Mouse (Mus musculus): ENCODE results near the gene Ifit1bl2.

Ifit1bl2 gene

GRCm38 (mm10) chr19:34577121-34577520 is 63.4 kb downstream of the Ifit1bl2 start:
- in situ Hi-C loops (cut with MboI; ENCODE audit: low pct_unique_long_range_greater_than_20kb in 1 of 2, low sequenced_read_pairs in 2 of 2, unreplicated experiment in 1 of 2) = no loop called here

DNA sequence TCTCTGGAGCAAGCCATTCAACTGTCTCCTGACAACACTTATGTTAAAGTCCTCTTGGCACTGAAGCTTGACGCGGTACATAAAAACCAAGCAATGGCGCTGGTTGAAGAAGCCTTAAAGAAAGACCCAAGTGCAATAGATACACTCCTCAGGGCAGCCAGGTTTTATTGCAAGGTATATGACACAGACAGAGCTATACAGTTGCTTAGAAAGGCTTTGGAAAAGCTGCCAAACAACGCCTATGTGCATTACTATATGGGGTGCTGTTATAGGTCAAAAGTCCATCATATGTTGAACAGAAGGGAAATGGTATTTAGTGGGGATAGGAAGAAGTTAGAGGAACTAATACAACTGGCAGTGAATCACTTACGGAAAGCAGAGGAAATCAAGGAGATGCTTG is 66.9 kb downstream of the Ifit1bl2 start:
- in situ Hi-C loops (cut with MboI; ENCODE audit: low pct_unique_long_range_greater_than_20kb in 1 of 2, low sequenced_read_pairs in 2 of 2, unreplicated experiment in 1 of 2) = no loop called here

GRCm38 (mm10) chr19:34571080-34571479 is 69.5 kb downstream of the Ifit1bl2 start:
- in situ Hi-C loops (cut with MboI; ENCODE audit: low pct_unique_long_range_greater_than_20kb in 1 of 2, low sequenced_read_pairs in 2 of 2, unreplicated experiment in 1 of 2) = no loop called here

DNA sequence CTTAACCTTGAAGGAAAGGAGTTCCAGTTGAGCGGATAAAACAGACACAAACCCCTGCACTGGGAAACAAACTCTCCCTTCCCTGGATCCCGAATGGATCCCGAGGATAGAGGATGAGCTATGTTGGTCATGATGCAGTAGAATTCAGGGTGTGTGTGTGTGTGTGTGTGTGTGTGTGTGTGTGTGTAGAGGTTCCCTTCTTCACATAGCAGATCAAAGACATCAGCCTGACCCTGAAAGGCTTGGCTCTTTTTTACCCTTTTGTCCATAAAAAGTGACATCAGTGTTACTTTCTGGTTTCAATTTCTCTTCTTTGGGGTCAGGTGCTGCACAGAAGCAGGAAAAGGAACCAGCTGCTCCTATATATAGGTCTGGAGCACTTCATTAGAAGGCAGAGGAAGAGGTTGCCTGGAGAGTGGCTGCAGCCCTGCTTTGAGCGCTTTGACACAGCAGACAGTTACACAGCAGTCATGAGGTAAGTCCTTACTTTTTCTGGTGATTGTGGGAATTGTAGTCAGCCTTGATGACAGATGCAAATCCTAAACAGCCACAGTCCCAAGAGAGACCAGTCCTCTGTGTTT is 70.6 kb downstream of the Ifit1bl2 start:
- in situ Hi-C loops (cut with MboI; ENCODE audit: low pct_unique_long_range_greater_than_20kb in 1 of 2, low sequenced_read_pairs in 2 of 2, unreplicated experiment in 1 of 2) = no loop called here

- in situ Hi-C loops (cut with MboI; ENCODE audit: low pct_unique_long_range_greater_than_20kb in 1 of 2, low sequenced_read_pairs in 2 of 2, unreplicated experiment in 1 of 2) = no loop called here
Observed at GRCm38 (mm10) chr19:34568988-34569895, 71.3 kb downstream of the Ifit1bl2 start.

All from mouse embryonic stem cell (cell line).